Mouse (Mus musculus): ENCODE data around the gene Afdn. TPM values are rescaled to one million over a fixed set of nuclear protein-coding genes. Genes with fewer than 3 reads are reported as not detected.

The Afdn gene
- polyA plus RNA-seq, 1 experiment from 2014 or later = 95.8 TPM

GRCm38 (mm10) chr17:13879731-13880130 is 119.4 kb downstream of the Afdn start:
- no peak for ATAC-seq (replicated peaks; ENCODE audit: insufficient number of reproducible peaks, low FRiP score, low TSS enrichment)
- Histone ChIP-seq H3K9me3 (replicated peaks; ENCODE audit: control insufficient read depth, low read length) (no peaks in the 10 kb centered on the region), H3K9ac (ENCODE audit: low read depth, low read length) (no peak overlapping the region), H3K27ac (ENCODE audit: low read depth, low read length) (no peak overlapping the region), H3K4me1 (ENCODE audit: control insufficient read depth, insufficient read depth, low read length) (no peaks in the 10 kb centered on the region), H3K4me3 (ENCODE audit: low read depth, low read length) (no peak overlapping the region), H3K36me3 (ENCODE audit: control insufficient read depth, insufficient read depth, low read length) (peaks cover 6% of the 10 kb centered on the region; the same call in 1 of the 2 replicates), H3K4me2 (no peak overlapping the region), H3K27me3 (ENCODE audit: control insufficient read depth, insufficient read depth, low read length) (no peaks in the 10 kb centered on the region)
- 57% methylated on average over 1 of the region's 1 CpGs for whole genome bisulfite sequencing (ENCODE audit: insufficient replicate concordance)

GRCm38 (mm10) chr17:13883540-13883939 is 123.2 kb downstream of the Afdn start:
- Histone ChIP-seq H3K4me2 (no peak overlapping the region), H3K27ac (ENCODE audit: low read depth, low read length) (no peak overlapping the region), H3K36me3 (ENCODE audit: control insufficient read depth, insufficient read depth, low read length) (peaks cover 16% of the 10 kb centered on the region), H3K27me3 (ENCODE audit: control insufficient read depth, insufficient read depth, low read length) (no peaks in the 10 kb centered on the region), H3K9me3 (replicated peaks; ENCODE audit: control insufficient read depth, low read length) (no peaks in the 10 kb centered on the region), H3K4me3 (ENCODE audit: low read depth, low read length) (no peak overlapping the region), H3K4me1 (ENCODE audit: control insufficient read depth, insufficient read depth, low read length) (no peaks in the 10 kb centered on the region), H3K9ac (ENCODE audit: low read depth, low read length) (no peak overlapping the region)
- WGBS (ENCODE audit: insufficient replicate concordance) = 61% methylated on average over 5 of the region's 5 CpGs
- ATAC-seq (replicated peaks; ENCODE audit: insufficient number of reproducible peaks, low FRiP score, low TSS enrichment) = no peak

- Histone ChIP-seq H3K4me2 (no peak overlapping the region), H3K4me1 (ENCODE audit: control insufficient read depth, insufficient read depth, low read length) (no peaks in the 10 kb centered on the region), H3K27ac (ENCODE audit: low read depth, low read length) (no peak overlapping the region), H3K4me3 (ENCODE audit: low read depth, low read length) (no peak overlapping the region), H3K27me3 (ENCODE audit: control insufficient read depth, insufficient read depth, low read length) (no peaks in the 10 kb centered on the region), H3K36me3 (ENCODE audit: control insufficient read depth, insufficient read depth, low read length) (peaks cover 10% of the 10 kb centered on the region; the same call in 1 of the 2 replicates), H3K9ac (ENCODE audit: low read depth, low read length) (no peak overlapping the region), H3K9me3 (replicated peaks; ENCODE audit: control insufficient read depth, low read length) (no peaks in the 10 kb centered on the region)
- no peak for ATAC-seq (replicated peaks; ENCODE audit: insufficient number of reproducible peaks, low FRiP score, low TSS enrichment)
- 74% methylated on average over 7 of the region's 7 CpGs for WGBS (ENCODE audit: insufficient replicate concordance)
Observed at GRCm38 (mm10) chr17:13889818-13890434, 129.6 kb downstream of the Afdn start.

GRCm38 (mm10) chr17:13890932-13891331 is 130.6 kb downstream of the Afdn start:
- Histone ChIP-seq H3K4me3 (ENCODE audit: low read depth, low read length) (no peak overlapping the region), H3K27me3 (ENCODE audit: control insufficient read depth, insufficient read depth, low read length) (no peaks in the 10 kb centered on the region), H3K36me3 (ENCODE audit: control insufficient read depth, insufficient read depth, low read length) (peaks cover 10% of the 10 kb centered on the region; the same call in 1 of the 2 replicates), H3K4me2 (no peak overlapping the region), H3K9me3 (replicated peaks; ENCODE audit: control insufficient read depth, low read length) (no peaks in the 10 kb centered on the region), H3K9ac (ENCODE audit: low read depth, low read length) (no peak overlapping the region), H3K4me1 (ENCODE audit: control insufficient read depth, insufficient read depth, low read length) (no peaks in the 10 kb centered on the region), H3K27ac (ENCODE audit: low read depth, low read length) (no peak overlapping the region)
- 59% methylated on average over 1 of the region's 1 CpGs for WGBS (ENCODE audit: insufficient replicate concordance)
- ATAC-seq (replicated peaks; ENCODE audit: insufficient number of reproducible peaks, low FRiP score, low TSS enrichment) = no peak

DNA sequence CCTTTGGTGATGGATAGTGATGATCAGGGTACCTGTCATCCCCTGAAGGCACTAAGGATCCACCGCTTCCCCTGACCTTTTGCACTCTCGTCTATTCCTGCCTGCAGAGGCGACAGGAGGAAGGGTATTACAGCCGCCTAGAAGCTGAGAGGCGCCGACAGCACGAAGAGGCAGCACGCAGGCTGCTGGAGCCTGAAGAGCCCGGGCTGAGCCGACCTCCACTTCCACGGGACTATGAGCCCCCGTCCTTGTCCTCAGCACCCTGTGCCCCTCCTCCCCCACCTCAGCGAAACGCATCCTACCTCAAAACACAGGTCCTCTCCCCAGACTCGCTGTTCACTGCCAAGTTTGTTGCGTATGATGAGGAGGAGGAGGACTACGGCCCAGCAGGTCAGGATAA is 138.5 kb downstream of the Afdn start:
- Histone ChIP-seq H3K4me3 (ENCODE audit: low read depth, low read length) (no peak overlapping the region), H3K9me3 (replicated peaks; ENCODE audit: control insufficient read depth, low read length) (no peaks in the 10 kb centered on the region), H3K9ac (ENCODE audit: low read depth, low read length) (no peak overlapping the region), H3K27ac (ENCODE audit: low read depth, low read length) (no peak overlapping the region), H3K4me2 (no peak overlapping the region), H3K4me1 (ENCODE audit: control insufficient read depth, insufficient read depth, low read length) (no peaks in the 10 kb centered on the region), H3K36me3 (ENCODE audit: control insufficient read depth, insufficient read depth, low read length) (peaks cover 16% of the 10 kb centered on the region; the same call in 1 of the 2 replicates), H3K27me3 (ENCODE audit: control insufficient read depth, insufficient read depth, low read length) (no peaks in the 10 kb centered on the region)
- WGBS (ENCODE audit: insufficient replicate concordance) = 51% methylated on average over 17 of the region's 17 CpGs
- no peak for ATAC-seq (replicated peaks; ENCODE audit: insufficient number of reproducible peaks, low FRiP score, low TSS enrichment)

DNA sequence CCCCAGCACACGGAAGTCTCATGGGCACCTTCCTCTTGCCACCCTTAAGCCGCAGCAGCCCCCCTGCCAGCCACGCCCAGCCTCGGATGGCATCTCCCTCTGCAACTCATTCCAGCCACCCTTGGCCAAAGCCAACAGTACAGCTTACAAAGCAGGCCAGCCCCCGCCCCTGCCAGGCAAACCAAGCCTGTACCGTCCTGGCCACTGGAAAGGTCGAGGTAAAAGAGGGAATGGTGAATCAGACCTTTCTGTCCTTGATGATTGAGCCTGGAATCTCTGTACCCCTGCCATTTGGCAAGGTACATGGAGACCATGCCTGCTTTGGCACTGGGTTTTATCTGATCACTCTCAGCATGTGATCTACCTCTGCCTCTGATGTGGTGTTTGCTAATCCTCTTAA is 138.9 kb downstream of the Afdn start:
- H3K9ac ChIP-seq (ENCODE audit: low read depth, low read length) = no peak overlapping the region
- no peak for ATAC-seq (replicated peaks; ENCODE audit: insufficient number of reproducible peaks, low FRiP score, low TSS enrichment)
- 77% methylated on average over 7 of the region's 7 CpGs for WGBS (ENCODE audit: insufficient replicate concordance)

GRCm38 (mm10) chr17:13903793-13904192 is 143.5 kb downstream of the Afdn start:
- peaks cover 22% of the 10 kb centered on the region for H3K36me3 ChIP-seq (ENCODE audit: control insufficient read depth, insufficient read depth, low read length)
- no peak for ATAC-seq (replicated peaks; ENCODE audit: insufficient number of reproducible peaks, low FRiP score, low TSS enrichment)

More for the DNA sequence above, 138.9 kb downstream of the Afdn start:
- Histone ChIP-seq H3K4me2 (no peak overlapping the region), H3K27me3 (ENCODE audit: control insufficient read depth, insufficient read depth, low read length) (no peaks in the 10 kb centered on the region), H3K9me3 (replicated peaks; ENCODE audit: control insufficient read depth, low read length) (no peaks in the 10 kb centered on the region), H3K4me1 (ENCODE audit: control insufficient read depth, insufficient read depth, low read length) (no peaks in the 10 kb centered on the region), H3K4me3 (ENCODE audit: low read depth, low read length) (no peak overlapping the region), H3K27ac (ENCODE audit: low read depth, low read length) (no peak overlapping the region), H3K36me3 (ENCODE audit: control insufficient read depth, insufficient read depth, low read length) (peaks cover 17% of the 10 kb centered on the region; the same call in 1 of the 2 replicates)

GRCm38 (mm10) chr17:13907082-13907481 is 146.7 kb downstream of the Afdn start:
- WGBS (ENCODE audit: insufficient replicate concordance) = 83% methylated on average over 5 of the region's 5 CpGs
- no peak overlapping the region for H3K4me2 ChIP-seq
- no peak overlapping the region for H3K27ac ChIP-seq (ENCODE audit: low read depth, low read length)
- H3K4me3 ChIP-seq (ENCODE audit: low read depth, low read length) = no peak overlapping the region
- no peaks in the 10 kb centered on the region for H3K9me3 ChIP-seq (replicated peaks; ENCODE audit: control insufficient read depth, low read length)
- H3K9ac ChIP-seq (ENCODE audit: low read depth, low read length) = no peak overlapping the region
- no peak for ATAC-seq (replicated peaks; ENCODE audit: insufficient number of reproducible peaks, low FRiP score, low TSS enrichment)
- H3K36me3 ChIP-seq (ENCODE audit: control insufficient read depth, insufficient read depth, low read length) = peaks cover 15% of the 10 kb centered on the region
- H3K4me1 ChIP-seq (ENCODE audit: control insufficient read depth, insufficient read depth, low read length) = no peaks in the 10 kb centered on the region
- no peaks in the 10 kb centered on the region for H3K27me3 ChIP-seq (ENCODE audit: control insufficient read depth, insufficient read depth, low read length)

More at GRCm38 (mm10) chr17:13903793-13904192, 143.5 kb downstream of the Afdn start:
- no peak overlapping the region for H3K4me3 ChIP-seq (ENCODE audit: low read depth, low read length)
- no peaks in the 10 kb centered on the region for H3K4me1 ChIP-seq (ENCODE audit: control insufficient read depth, insufficient read depth, low read length)
- H3K9me3 ChIP-seq (replicated peaks; ENCODE audit: control insufficient read depth, low read length) = no peaks in the 10 kb centered on the region
- no peak overlapping the region for H3K9ac ChIP-seq (ENCODE audit: low read depth, low read length)
- H3K27ac ChIP-seq (ENCODE audit: low read depth, low read length) = no peak overlapping the region
- H3K4me2 ChIP-seq = no peak overlapping the region
- WGBS (ENCODE audit: insufficient replicate concordance) = 84% methylated on average over 8 of the region's 8 CpGs
- no peaks in the 10 kb centered on the region for H3K27me3 ChIP-seq (ENCODE audit: control insufficient read depth, insufficient read depth, low read length)

DNA sequence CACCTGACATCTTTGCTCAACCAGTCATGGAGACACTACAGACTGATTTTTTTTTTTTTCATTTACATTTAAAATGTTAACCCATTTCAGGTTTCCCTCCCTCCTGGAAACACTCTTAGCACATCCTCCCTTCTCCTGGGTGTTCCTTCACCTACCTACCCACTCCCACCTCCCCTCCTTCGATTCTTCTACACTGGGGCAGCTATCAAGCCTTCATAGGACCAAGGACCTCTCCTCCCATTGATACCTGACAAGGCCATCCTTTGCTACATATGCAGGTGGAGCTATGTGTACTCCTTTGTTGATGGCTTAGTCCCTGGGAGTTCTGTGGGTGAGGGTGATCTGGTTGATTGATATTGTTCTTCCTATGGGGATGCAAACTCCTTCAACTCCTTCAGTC is 147.3 kb downstream of the Afdn start:
- ATAC-seq (replicated peaks; ENCODE audit: insufficient number of reproducible peaks, low FRiP score, low TSS enrichment) = no peak
- H3K9ac ChIP-seq (ENCODE audit: low read depth, low read length) = no peak overlapping the region
- H3K36me3 ChIP-seq (ENCODE audit: control insufficient read depth, insufficient read depth, low read length) = peaks cover 12% of the 10 kb centered on the region
- H3K4me3 ChIP-seq (ENCODE audit: low read depth, low read length) = no peak overlapping the region
- H3K27ac ChIP-seq (ENCODE audit: low read depth, low read length) = no peak overlapping the region
- WGBS (ENCODE audit: insufficient replicate concordance) = 86% methylated on average over 1 of the region's 1 CpGs
- no peak overlapping the region for H3K4me2 ChIP-seq
- no peaks in the 10 kb centered on the region for H3K27me3 ChIP-seq (ENCODE audit: control insufficient read depth, insufficient read depth, low read length)
- no peaks in the 10 kb centered on the region for H3K9me3 ChIP-seq (replicated peaks; ENCODE audit: control insufficient read depth, low read length)
- no peaks in the 10 kb centered on the region for H3K4me1 ChIP-seq (ENCODE audit: control insufficient read depth, insufficient read depth, low read length)
